Mouse (Mus musculus): ENCODE data around the gene Dennd4a.
"Not testable (repeated sequence)": the region's sequence is repeated elsewhere in the genome, so short reads cannot be mapped to it uniquely, and the experiment has no call there.

Dennd4a gene

DNA sequence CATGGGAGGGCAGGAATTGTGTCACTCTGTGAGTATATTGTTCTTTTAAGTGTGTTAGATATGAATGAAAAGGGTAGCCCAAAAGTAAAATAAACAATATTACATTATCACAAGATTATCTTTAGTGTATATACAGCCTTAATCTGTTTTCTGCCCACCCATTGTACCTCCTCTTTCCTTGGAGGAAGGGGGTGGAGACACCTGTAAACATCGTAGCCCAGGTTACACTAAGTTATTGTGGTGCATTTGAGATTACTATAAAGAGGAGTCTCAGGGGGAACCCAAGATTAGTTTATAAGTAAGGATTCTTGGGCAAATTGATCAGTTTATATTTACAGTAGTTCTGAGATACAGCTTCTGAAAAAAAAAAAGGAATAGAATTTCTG, 1.3 kb downstream of the Dennd4a start:
- DNase-seq = no peak

DNA sequence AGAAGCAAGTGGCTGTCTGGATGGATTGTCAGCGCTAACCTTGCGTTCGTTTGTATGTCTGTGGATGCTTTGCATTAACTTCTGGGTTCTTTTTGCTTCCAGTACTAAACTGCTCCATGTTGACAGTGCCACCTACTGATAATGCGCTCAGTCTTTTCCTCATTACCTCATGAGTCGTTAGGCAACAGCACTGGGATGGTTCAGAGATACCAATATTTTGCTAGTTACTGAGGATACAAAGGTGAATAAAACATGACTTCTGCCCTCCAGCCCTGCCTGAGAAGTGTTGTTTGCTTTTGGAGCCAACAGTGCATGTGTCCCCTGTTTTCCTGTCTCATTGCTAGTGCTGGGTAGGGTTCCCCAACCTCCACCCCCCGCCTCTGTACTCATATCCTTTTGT, 3.1 kb downstream of the Dennd4a start:
- DNase-seq = no peak

DNA sequence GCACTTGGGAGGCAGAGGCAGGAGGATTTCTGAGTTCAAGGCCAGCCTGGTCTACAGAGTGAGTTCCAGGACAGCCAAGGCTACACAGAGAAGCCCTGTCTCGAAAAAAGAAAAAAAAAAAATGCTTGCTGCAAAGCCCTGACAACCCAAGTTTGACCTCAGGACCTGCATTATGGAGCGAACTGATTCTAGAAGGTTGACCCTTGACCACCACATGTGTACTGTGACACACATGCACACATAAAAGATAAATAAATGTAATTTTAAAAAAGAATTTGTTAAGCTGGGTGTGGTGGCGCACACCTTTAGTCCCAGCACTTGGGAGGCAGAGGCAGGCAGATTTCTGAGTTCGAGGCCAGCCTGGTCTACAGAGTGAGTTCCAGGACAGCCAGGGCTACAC, 8.5 kb downstream of the Dennd4a start:
- not testable (repeated sequence) for DNase-seq

DNA sequence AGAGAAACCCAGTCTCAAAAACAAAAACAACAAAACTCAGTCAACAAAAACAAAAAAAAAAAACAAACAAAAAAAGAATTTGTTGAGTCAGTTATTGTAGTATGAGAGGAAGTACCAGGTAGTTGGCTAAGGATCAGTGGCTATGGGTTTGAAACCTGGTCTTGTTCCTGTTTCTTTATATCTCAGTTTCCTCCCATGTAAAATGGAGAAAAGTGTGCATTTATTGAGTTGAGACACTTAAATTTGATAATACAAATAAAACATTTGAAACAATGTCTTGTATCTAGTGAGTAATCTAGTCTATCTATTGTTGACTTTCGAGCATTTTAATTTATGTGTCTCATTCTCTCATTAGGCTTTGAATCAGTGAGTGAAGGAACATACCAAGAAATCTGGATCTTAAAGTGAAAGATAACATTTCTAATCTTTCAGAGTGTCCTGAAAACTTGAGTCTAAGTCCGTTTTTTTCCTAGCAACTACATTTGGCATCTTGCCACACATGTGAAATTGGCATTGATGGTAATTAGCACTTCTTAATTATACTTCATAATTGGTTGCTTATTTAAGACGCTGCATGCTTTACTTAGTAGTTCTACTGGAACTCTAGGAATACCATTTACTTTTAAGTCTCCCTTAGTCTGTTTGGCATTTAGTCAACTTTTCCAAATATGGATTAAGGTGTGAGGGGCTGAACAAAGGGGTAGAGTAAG, 9.1 kb downstream of the Dennd4a start:
- no peak for DNase-seq

DNA sequence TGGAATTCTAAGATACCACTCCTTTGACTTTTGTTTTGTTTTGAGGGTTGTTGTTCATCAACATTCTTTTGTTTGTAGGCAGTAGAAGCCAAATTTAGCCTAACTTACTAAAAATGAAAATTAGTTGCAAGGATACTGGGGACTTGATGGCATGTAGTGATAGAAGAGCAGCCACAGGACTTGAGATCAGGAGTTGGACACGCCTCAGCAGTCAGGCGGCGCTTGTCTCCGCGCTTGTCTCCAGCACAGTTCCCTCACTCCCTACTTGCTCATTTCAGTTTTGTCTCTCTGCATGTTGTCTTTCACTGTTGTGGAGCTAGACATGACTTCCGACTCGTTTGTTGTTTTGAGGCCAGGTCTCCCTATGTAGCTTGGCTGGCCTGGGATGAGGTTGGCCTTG, 11.1 kb downstream of the Dennd4a start:
- DNase-seq = no peak

DNA sequence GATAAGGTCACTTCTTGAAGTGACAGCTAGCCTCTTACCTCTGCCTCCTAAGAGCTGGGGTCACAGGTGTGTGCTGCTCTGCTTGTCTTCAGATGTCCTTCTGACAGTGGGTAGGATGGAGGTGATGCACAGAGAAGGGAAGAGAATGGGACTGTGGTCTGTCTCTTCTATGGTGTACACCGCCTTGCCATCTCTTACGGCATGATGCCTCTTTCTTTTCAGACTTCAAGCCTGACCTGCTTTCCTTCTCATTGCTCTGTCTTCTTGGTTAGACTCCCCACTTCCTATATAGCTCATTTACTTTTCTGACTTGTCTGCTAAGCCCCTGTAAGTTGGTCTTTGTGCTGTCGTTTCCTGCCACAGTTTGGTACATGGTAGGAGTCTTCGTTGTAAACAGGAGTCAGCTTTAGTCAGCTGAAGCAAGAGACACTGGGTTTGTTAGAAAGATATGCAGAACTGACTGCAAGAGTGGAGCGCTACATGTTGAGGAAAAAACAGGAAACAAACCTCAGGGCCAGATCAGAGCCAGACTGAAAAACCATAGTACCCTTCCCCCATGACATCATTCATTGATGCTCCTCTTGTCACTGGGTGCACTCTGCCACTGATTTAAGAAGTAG, 13.4 kb downstream of the Dennd4a start:
- no peak for DNase-seq

DNA sequence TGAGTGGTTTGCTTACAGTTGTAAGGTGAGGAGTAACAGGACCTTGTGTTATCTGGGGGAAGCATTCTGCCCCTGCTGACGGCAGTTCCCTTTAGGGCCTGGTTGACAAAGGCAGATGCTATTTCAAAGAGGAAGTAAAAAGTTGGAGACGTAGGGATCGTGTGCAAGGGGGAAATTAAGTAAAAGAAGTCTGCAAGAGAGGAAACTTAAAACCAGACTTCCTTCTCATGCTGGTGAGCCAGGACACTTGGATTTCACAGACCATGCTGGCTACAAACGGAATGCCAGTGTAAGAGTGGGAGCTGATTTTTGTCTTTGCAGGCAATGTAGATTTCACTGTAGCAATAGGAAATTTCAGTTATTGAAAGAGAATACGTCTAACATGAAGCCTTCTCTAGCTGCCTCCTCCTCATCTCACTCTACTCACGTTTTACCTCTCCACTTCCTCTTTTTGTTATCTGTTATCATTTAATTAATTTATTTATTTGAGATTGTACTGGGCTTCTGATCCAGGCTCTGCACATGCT, 19.0 kb downstream of the Dennd4a start:
- DNase-seq = no peak

DNA sequence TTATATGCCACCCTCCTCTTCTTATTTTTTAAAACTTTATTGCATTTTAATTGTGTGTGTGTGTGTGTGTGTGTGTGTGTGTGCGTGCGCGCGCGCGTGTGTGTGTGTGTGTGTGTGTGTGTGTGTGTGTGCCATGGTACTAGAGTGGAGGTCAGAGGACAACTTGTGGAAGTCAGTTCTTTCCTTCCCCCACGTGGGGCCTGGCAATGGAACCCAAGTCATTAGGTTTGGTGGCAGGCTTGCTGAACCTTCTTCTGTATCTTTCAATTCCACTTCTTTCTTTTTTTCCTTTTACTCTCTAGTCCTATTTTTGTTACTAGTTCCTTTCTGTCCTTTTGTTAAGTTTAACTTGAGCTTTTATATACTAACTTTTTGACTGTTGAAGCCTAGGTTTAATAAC, 19.5 kb downstream of the Dennd4a start:
- DNase-seq = no peak

DNA sequence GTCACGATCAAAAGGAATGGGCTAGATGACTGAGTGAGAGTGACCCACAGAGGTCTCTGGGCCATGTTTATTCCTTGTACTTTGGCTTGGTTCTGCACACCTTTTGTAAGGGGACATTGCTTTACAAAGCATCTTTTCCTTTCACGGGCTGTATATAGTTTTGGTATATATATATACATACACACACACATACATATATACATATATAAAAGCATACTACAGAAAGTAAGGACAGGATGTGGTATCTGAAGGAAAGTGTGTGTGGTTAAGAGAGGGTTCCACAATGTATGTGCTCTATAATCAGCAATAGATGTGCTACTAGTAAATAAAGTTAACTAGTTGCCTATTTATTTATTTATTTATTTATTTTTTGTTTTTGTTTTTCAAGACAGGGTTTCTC, 20.6 kb downstream of the Dennd4a start:
- no peak for DNase-seq

DNA sequence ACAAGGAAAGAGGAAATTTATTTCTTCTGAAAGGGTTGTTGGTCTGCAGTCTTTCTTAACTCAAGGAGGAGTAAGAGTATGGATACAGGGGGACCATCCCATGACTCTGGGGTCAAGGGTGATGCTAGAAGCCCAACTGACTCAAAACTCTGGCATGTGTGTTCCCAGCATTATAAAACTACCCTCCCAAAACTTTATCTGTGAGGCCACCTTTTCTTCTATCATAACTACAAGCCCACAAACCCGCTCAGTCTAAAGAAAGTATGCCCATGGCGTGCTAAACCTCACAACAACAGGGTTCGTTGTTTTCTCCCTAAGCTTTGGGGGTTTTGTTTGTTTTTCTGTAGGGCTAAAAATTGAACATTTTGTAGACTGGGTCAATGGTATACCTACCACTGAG, 23.3 kb downstream of the Dennd4a start:
- DNase-seq = no peak

DNA sequence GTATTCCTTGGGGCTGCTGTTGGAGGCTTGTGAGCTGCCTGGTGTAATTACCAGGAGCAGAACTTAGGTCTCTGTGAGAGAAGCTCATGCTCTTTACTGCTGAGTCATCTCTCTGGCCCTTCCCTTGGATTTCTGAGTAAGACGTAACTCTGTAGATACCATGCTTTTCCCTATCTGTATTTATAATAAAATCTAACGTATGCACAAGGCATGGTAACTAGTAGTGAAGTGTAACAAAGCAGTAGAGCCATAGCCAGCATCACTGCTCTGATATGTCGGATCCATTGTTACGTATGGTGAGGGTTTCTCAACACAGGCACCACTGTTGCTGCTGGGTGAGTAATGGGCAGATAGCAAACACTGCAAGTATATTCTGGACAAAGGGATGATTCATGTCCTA, 34.2 kb downstream of the Dennd4a start:
- no peak for DNase-seq

DNA sequence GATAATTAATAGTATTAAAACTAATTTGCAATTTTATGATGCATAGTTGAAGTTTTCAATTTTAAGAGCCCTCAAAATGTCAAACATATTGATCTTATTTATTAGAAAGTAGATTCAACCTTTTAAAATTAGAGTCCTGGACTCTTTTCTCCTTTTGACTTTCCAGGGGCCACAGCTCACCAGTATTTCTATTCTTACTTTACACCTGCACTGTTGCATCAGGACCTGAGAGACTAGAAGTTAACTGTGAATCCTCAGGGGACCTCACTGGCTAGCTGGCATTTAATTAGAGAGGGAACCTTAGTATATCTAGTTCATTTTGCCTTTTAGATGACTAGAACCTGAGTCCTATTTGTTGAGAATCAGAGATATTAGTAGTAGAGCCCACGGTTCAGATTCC, 38.4 kb downstream of the Dennd4a start:
- no peak for DNase-seq

DNA sequence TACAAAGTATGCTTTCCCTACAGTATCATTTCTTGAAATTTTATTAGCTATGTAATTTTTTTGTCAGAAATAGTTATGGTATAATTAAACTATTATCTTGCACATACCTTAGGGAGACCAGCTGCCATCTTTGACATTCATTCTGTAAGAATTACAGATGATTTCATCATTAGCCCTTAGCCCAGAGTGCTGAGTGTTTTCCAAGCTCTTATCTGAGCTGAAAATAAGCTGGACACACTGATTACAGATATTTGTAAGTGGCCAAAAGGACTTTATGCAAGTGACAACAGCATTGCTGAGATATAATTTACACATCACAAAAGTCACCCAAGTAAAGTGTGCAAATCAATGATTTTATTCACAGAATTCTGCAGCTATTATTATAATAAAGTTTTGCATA, 48.9 kb downstream of the Dennd4a start:
- no peak for DNase-seq

DNA sequence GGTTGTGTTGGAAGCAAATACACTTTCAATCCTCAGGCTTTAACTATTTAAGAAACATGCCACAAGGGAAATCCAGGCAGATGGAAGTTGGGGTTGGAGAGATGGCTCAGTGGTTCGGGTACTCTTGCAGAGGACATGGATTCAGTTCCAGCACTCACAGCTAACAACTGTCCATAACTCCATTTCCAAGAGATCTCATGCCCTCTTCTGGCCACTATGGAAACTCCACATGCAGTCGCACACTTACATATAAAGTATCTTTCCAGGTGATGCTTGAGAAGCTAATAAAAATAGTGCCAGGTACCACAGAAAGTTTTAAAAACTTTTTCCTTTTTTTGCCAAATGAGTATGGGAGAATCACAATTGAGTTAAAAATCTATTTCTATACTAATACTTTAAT, 51.5 kb downstream of the Dennd4a start:
- DNase-seq = no peak

DNA sequence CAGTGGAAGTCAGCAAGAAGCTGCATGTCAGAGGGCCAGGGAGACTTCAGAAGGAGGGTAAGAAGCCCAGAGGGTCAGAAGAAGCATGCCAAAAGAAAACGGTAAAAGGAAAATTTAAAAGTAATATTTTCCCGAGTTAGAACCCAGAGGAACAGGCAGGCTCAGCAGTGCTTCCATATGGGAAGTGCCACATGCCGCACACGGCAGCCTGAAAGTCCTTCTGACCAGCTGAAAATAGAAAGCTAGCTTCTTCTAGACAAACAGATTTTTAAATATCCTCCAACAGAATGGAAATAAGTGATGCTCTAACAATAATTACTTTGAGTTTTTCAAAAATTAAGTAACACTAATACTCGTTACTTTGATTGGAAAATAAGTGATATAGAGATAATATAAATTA, 74.9 kb downstream of the Dennd4a start:
- no peak for DNase-seq

DNA sequence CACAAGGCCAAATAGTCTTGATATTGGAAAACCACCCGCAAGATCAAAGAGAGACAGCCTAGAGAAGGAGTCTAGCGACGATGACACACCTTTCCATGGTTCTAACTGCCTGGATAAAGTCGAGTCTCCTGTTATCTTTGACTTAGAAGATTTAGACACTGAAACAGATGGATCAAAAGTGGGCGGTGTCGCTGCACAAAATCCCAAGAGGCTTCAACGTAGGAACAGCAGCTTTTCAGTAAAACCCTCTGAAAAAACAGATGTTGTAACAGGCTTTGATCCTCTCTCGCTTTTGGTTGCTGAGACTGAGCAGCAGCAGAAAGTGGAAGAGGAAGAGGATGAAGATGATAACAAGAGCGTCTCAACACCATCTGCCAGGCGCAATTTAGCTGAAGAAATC, 85.5 kb downstream of the Dennd4a start:
- DNase-seq = no peak

DNA sequence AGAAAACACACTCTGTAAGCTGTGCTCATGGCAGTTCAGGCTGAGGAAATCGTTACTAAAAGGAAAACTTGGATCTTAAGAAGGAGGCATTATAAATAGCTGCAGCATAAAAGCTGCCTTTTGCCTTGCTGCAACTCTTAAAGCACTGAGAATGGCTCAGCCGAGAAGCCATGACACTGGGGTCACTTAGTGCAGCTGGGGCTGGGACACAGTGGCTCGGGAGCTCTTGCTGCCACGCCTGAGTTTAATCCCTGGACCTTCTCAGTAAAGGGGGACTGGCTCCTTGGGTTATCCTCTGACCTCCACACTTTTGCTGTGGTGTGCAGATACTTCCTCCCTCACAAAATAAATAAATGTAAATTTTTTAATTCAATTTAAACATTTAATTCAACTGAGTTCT, 91.7 kb downstream of the Dennd4a start:
- no peak for DNase-seq

DNA sequence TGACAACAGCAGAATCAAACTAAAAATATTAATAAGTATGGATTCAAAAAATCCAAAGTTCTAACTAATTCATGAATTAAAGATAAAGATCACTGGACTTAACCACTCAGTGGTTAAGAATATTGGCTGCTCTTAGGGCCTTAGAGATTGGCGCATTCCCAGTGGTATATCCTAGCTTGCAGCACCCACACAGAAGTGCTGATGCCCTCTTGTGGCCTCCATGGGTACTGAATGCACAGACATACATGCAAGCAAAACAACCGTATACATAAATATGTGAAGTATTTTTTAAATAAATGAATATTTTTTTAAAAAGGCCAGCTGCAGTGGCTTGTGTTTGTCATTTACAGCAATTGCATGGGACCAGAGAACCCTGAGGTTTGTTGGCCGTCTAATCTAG, 92.2 kb downstream of the Dennd4a start:
- DNase-seq = peak; percentile 75

DNA sequence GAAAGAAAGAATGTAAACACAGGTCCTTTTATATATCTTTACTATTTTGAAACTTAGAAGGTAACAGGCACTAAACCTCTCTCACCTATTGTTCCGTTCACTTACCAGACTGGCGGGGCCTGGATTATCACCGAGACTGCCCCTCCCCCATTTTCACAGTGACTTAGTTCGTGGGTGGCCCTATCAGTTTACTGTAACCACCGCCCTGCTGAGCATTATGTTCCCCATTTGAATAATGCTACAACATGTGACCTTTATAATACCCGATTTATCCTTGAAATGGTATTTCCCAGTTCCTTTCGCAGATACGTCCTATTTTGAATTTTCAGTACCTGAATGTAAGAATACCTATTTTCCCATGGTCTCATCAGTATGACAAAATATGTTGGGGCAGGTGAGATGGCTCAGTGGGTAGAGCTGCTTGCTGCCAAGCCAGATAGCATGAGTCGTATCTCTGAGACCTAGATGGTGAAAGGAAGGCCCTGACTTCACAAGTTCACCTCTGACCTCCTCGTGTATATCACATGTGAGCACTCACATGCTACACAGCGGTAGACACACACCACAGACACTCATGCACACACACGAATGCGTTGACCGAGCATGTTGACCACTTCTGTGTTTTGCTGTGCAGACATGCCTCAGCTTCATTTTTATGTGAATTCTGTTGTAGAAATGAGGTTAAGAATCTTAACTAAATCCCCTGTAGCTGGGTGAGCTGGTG, 93.9 kb downstream of the Dennd4a start:
- no peak for DNase-seq

DNA sequence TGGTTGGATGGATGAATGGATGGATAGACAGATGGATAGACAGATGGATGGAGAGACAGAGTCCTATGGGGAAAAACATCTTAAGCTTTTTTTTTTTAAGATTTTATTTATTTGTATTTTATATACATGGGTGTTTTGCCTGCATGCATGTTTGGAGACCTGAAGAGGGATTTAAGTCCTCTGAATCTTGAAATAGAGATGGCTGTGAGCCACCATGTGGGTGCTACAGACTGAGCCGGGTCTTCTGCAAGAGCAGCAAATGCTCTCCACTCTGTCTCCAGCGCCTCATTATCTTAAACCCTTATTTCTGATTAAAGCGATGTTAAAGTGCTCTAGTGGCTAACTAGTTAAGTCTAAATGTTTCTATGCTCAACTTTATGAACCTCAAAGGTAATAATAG, 96.3 kb downstream of the Dennd4a start:
- DNase-seq = no peak

DNA sequence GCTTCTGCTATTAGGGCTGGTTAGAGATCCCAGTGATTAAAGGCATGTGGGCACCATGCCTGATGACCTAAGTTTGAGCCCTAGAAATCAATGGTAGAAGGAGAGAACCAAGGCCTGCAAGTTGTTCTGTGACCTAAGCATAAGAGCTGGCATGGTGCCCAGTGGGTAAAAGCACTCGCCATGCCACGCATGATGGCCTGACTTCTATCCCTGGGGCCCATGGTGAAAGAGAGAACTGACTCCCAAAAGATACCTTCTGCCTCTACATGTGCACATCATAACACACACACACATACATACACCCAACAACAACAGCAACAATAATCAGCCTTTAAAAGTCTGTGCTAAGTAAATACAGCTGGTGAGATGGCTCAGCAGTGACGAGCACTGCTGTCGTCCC, 102.3 kb downstream of the Dennd4a start:
- no peak for DNase-seq

DNA sequence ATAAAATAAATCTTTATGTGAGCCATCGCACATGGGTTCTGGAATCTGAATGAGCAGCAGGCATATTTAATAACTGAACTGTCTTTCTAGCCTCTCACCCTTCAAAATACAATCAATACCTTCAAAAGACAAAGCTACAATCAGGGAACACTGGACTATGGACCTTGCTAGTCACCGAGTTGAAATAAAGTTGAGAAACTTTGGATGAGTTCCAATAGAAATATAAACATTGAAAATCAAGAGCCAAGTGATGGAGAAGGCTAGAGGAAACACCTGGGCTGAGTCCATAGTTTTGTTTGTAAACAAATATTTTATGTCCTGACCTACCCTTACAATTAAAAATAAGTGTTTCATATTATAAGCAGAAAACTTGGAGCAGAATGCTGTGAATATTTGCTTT, 102.8 kb downstream of the Dennd4a start:
- no peak for DNase-seq

DNA sequence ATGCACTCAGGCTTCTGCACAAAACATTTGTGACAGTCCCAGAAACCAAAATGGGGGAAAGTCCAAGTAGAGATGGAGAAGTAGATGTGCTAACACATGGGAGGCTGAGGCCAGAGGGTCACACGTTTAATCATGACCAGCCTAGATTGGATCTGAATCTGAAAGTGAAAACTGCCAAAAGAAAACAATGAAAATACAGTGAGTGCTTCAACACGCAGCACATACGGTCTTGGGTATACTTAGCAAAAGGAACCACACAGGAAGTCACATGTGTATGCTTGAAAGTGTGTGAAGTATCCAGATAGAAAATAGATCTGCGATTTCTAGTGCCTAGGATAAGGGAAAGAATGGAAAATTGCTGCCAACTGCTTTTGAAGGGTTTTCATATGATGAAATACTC, 103.5 kb downstream of the Dennd4a start:
- no peak for DNase-seq

DNA sequence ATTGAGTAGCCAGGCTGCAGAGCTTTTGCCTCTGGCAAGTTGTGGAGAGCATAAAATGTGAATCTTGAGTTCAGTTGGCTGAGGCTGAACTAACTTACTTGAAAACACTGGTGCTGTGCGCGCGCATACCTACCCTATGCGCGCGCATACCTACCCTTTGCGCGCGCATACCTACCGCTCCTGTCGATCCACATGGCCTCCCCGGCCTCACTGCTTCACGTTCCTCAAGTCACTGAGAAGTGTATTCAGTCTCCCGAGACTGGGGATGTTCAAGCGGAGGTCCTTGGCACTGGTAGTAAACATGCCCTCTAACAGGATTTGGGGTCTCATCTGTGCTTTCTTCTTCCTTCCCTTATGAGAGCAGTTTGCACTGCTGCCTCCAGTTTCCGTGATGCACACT, 107.4 kb downstream of the Dennd4a start:
- DNase-seq = no peak
